Mouse (Mus musculus) lung, embryonic 14.5 days (tissue): Measurements from ENCODE around the gene Atp1a4. TPM values are rescaled to one million over a fixed set of nuclear protein-coding genes. Genes with fewer than 3 reads are reported as not detected.
A peak's percentile ranks its signal among the peaks of the same experiment; 100 is the strongest.

Experiments used
- ATAC-seq: fragments of 200-750 bp; cut with Nextera tagmentation; 2 replicates; pipeline ENCODE4 v1.8.0; 2017; ENCODE audit warnings: mild to moderate bottlenecking, moderate TSS enrichment, moderate library complexity; ENCODE audit not compliant: insufficient read depth
- DNase-seq: peaks from one replicate; pipeline ENCODE4 v3.0.0-alpha.2; 2015
- H3K27ac ChIP-seq: fragments of 300-500 bp; sonication (generic); 2 replicates; pipeline ENCODE4 v1.5.1; 2014; ENCODE audit warnings: low read depth, mild to moderate bottlenecking, moderate library complexity
- H3K27me3 ChIP-seq: fragments of 300-500 bp; sonication (generic); 2 replicates; pipeline ENCODE4 v1.6.1; 2014; ENCODE audit warnings: low read length, control low read depth; ENCODE audit not compliant: insufficient read depth
- H3K36me3 ChIP-seq: fragments of 300-500 bp; sonication (generic); 2 replicates; pipeline ENCODE4 v1.6.1; 2014; ENCODE audit warnings: control low read depth; ENCODE audit not compliant: insufficient read depth
- H3K4me1 ChIP-seq: fragments of 300-500 bp; sonication (generic); 2 replicates; pipeline ENCODE4 v1.6.1; 2014; ENCODE audit warnings: antibody characterized with exemption, control low read depth; ENCODE audit not compliant: insufficient read depth
- H3K4me2 ChIP-seq: fragments of 300-500 bp; sonication (generic); 2 replicates; pipeline ENCODE4 v1.6.1; 2014; ENCODE audit warnings: mild to moderate bottlenecking
- H3K4me3 ChIP-seq: fragments of 300-500 bp; sonication (generic); 2 replicates; pipeline ENCODE4 v1.5.1; 2014; ENCODE audit warnings: low read depth, low read length
- H3K9ac ChIP-seq: fragments of 300-500 bp; sonication (generic); 2 replicates; pipeline ENCODE4 v1.6.1; 2014
- H3K9me3 ChIP-seq: fragments of 300-500 bp; sonication (generic); 2 replicates; pipeline ENCODE4 v1.6.1; 2016; ENCODE audit warnings: low read depth, low read length, control low read depth
- CTCF ChIP-seq: IDR thresholded peaks from 2 replicates; pipeline ENCODE4 v1.5.1; 2016; ENCODE audit warnings: antibody characterized with exemption, low read depth
- WGBS: fragments of 180-500 bp; shearing (Covaris S2); extraction: QIAGEN DNeasy Blood & Tissue Kit; methylation state at CpG from one replicate; pipeline ENCODE4 v1.1.7; 2014; 5-methylcytosine and 5-hydroxymethylcytosine counted together
- polyA plus RNA-seq: library from polyadenylated mRNA; unstranded; fragments of >200 nt; fragmentation: Nextera tagmentation; extraction: Ambion mirVana; gene quantifications from 2 replicates; pipeline ENCODE4 v1.2.1, GENCODE M21; 2014

Gene Atp1a4
- not detected in 2 replicates for polyA plus RNA-seq

DNA sequence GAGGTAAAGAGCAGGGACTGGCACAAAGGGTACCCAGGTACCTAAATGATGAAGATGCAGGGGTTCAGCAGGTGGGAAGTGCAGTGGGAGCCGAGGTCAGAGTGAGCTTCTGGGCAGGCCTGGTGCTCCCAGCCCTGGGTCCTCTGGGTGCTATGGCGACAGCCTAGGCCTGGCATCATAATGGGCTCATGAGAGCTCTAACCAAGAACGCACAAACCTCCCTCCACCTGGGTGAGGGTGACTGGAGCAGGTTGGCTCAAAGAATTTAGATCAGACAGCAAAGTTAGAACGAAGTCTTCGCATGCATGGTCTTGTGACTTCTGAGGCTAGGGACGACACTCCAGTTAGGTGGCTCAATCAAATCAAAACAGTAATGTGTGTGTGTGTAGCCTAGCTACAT lies at the start of gene Atp1a4:
TSS of gene Atp1a4 (minus strand) at position 101 of the 400 bp plus-strand sequence.
- Histone ChIP-seq H3K27ac (no peak within 1 kb of the TSS), H3K36me3 (no peaks in the 10 kb centered on the region), H3K4me1 (no peaks in the 10 kb centered on the region), H3K9me3 (no peaks in the 10 kb centered on the region), H3K9ac (no peak within 1 kb of the TSS), H3K4me3 (no peak within 1 kb of the TSS), H3K4me2 (no peak within 1 kb of the TSS), H3K27me3 (no peaks in the 10 kb centered on the region)
- no peak for TF ChIP-seq CTCF
- DNase-seq (no peak), ATAC-seq (no peak)
- 77% methylated on average over 6 of the region's 6 CpGs for WGBS

DNA sequence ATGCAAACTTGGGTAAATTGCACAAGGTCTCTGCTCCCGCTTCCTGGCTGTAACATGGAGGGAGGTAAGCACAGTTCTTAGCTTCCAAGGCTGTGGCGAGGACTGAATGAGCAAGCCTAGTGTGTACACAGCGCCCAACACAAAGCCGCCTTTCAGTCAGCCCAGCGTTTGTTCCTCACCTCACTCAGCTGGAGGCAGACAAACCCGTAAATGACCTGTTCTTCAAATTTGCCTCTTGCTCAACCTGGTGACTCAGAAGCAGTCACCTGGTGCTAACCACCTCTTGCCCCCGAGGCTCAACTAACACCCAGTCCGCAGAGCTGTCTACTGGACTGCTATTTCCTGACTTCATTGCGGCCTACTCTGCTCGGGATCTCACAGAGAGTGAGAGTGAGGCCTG lies 49.7 kb upstream of the Atp1a4 start:
- Histone ChIP-seq H3K4me3 (no peak overlapping the region), H3K36me3 (no peaks in the 10 kb centered on the region), H3K9me3 (no peaks in the 10 kb centered on the region), H3K4me2 (no peak overlapping the region), H3K27ac (peak overlapping the region; percentile 88), H3K4me1 (peaks cover 3% of the 10 kb centered on the region), H3K9ac (no peak overlapping the region), H3K27me3 (no peaks in the 10 kb centered on the region)
- ATAC-seq (peak; percentile 33), DNase-seq (peak; percentile 75)
- TF ChIP-seq CTCF, result no peak
- 57% methylated on average over 10 of the region's 10 CpGs for WGBS

GRCm38 (mm10) chr1:172306885-172307284 lies 48.7 kb upstream of the Atp1a4 start:
- Histone ChIP-seq H3K9me3 (no peaks in the 10 kb centered on the region), H3K9ac (peak overlapping the region; percentile 6; the same call in 1 of the 2 replicates), H3K27me3 (no peaks in the 10 kb centered on the region), H3K27ac (peak overlapping the region; percentile 88; the same call in 1 of the 2 replicates), H3K36me3 (no peaks in the 10 kb centered on the region), H3K4me2 (no peak overlapping the region), H3K4me3 (no peak overlapping the region), H3K4me1 (no peaks in the 10 kb centered on the region; the same call in 1 of the 2 replicates)
- ATAC-seq (no peak), DNase-seq (no peak)
- WGBS, result 58% methylated on average over 6 of the region's 6 CpGs
- TF ChIP-seq CTCF, result no peak

- Histone ChIP-seq H3K4me1 (no peaks in the 10 kb centered on the region; the same call in 1 of the 2 replicates), H3K27me3 (no peaks in the 10 kb centered on the region), H3K9ac (no peak overlapping the region), H3K4me3 (no peak overlapping the region), H3K9me3 (no peaks in the 10 kb centered on the region), H3K4me2 (no peak overlapping the region), H3K36me3 (no peaks in the 10 kb centered on the region), H3K27ac (no peak overlapping the region)
- DNase-seq (no peak), ATAC-seq (no peak)
- TF ChIP-seq CTCF, result no peak
- 59% methylated on average over 4 of the region's 4 CpGs for WGBS
These were observed 48.0 kb upstream of the Atp1a4 start for GRCm38 (mm10) chr1:172306196-172306595.

- 65% methylated on average over 3 of the region's 3 CpGs for WGBS
- no peaks in the 10 kb centered on the region for H3K27me3 ChIP-seq
- peak; percentile 42 for DNase-seq
These were observed 47.4 kb upstream of the Atp1a4 start for GRCm38 (mm10) chr1:172305635-172306034.

GRCm38 (mm10) chr1:172305153-172305552 lies 46.9 kb upstream of the Atp1a4 start:
- H3K9ac ChIP-seq, result no peak overlapping the region
- H3K4me3 ChIP-seq, result no peak overlapping the region
- WGBS, result 86% methylated on average over 2 of the region's 2 CpGs
- no peak for ATAC-seq
- no peaks in the 10 kb centered on the region for H3K9me3 ChIP-seq
- H3K27ac ChIP-seq, result no peak overlapping the region
- H3K27me3 ChIP-seq, result no peaks in the 10 kb centered on the region
- no peaks in the 10 kb centered on the region; the same call in 1 of the 2 replicates for H3K4me1 ChIP-seq
- H3K36me3 ChIP-seq, result no peaks in the 10 kb centered on the region
- no peak for TF ChIP-seq CTCF
- no peak overlapping the region for H3K4me2 ChIP-seq
- DNase-seq, result no peak

More at GRCm38 (mm10) chr1:172305635-172306034, 47.4 kb upstream of the Atp1a4 start:
- no peak for ATAC-seq
- H3K4me1 ChIP-seq, result no peaks in the 10 kb centered on the region; the same call in 1 of the 2 replicates
- H3K9ac ChIP-seq, result no peak overlapping the region
- no peak overlapping the region for H3K27ac ChIP-seq
- H3K9me3 ChIP-seq, result no peaks in the 10 kb centered on the region
- no peaks in the 10 kb centered on the region for H3K36me3 ChIP-seq
- no peak overlapping the region for H3K4me3 ChIP-seq
- no peak overlapping the region for H3K4me2 ChIP-seq
- TF ChIP-seq CTCF, result peak; percentile 50

DNA sequence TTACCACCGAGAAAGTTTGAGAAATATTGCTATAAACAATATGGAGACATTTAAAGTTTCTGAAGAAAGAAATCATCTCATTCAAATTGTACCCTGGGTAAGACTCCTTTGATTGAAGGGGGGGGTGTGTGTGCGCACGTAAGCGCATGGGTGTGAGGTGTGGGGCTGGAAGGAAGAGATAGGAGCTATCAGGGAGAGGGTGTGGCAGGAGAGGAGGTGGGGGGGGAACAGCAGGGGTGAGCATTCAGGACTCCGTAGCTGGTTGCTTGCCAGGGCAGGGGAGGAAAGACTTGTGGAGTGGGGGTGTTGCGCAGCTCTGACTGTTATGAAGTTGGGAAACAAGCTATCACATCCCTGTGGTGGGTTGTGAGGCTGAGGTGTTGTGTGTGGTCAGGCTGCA lies 46.2 kb upstream of the Atp1a4 start:
- no peaks in the 10 kb centered on the region for H3K36me3 ChIP-seq
- whole genome bisulfite sequencing, result 65% methylated on average over 6 of the region's 6 CpGs
- DNase-seq, result no peak
- no peaks in the 10 kb centered on the region for H3K9me3 ChIP-seq
- no peak overlapping the region for H3K9ac ChIP-seq
- no peaks in the 10 kb centered on the region; the same call in 1 of the 2 replicates for H3K4me1 ChIP-seq
- no peak overlapping the region for H3K4me3 ChIP-seq
- H3K4me2 ChIP-seq, result no peak overlapping the region
- H3K27me3 ChIP-seq, result no peaks in the 10 kb centered on the region
- no peak overlapping the region for H3K27ac ChIP-seq
- TF ChIP-seq CTCF, result no peak
- no peak for ATAC-seq

DNA sequence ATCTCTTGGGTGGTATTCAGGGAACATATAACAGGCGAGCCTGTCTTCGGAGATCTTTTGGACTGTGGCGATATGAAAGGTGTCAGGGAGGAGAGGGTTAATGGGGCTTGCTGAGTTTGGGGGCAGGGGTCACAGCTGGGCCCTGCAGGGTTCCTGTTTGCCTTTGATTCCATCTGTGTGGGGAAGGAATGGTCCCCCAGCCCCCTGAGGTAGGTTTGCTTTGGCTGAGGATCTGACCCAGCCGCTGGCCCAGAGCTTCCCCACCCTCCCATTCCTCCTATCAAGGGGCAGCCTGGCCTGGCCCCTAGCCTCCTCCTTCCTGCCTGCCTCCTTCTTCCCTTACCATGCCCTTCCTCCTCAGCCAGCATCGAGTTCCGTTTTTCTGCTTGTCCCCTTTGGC lies 44.6 kb upstream of the Atp1a4 start:
- DNase-seq, result no peak
- no peak overlapping the region for H3K4me2 ChIP-seq
- H3K4me3 ChIP-seq, result no peak overlapping the region
- TF ChIP-seq CTCF, result no peak
- no peaks in the 10 kb centered on the region for H3K9me3 ChIP-seq
- 14% methylated on average over 6 of the region's 6 CpGs for WGBS
- no peak overlapping the region for H3K27ac ChIP-seq
- no peaks in the 10 kb centered on the region for H3K27me3 ChIP-seq
- H3K36me3 ChIP-seq, result no peaks in the 10 kb centered on the region
- H3K9ac ChIP-seq, result no peak overlapping the region
- no peak for ATAC-seq
- H3K4me1 ChIP-seq, result no peaks in the 10 kb centered on the region; the same call in 1 of the 2 replicates
